Mouse (Mus musculus) ES-CJ7 (cell line): ENCODE results near the gene Iqschfp.
A peak's percentile ranks its signal among the peaks of the same experiment; 100 is the strongest.

ENCODE experiments used
- DNase-seq: peaks from one replicate; pipeline ENCODE4 v3.0.0; 2011; ENCODE audit warnings: low read depth, low spot score

Gene Iqschfp

DNA sequence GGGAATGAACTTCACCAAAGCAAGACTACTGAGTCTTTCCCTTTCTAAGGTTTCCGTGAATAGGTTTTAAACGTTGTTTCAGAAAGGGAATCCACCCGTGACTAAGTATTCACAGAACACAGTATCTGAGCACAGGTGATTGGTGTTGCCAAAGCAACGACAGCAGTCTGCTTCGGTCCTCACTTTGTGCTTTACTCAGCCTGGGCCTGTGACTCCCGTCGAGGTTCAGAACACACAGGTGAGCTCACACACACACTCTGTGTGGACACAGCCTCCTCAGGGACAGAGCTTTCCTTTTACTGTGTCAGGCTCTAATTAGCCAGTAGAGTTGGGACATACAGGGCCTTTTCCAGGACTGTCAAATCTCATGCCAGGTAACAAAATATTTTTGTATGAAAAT is 542.4 kb downstream of the Iqschfp start:
- DNase-seq, result no peak

DNA sequence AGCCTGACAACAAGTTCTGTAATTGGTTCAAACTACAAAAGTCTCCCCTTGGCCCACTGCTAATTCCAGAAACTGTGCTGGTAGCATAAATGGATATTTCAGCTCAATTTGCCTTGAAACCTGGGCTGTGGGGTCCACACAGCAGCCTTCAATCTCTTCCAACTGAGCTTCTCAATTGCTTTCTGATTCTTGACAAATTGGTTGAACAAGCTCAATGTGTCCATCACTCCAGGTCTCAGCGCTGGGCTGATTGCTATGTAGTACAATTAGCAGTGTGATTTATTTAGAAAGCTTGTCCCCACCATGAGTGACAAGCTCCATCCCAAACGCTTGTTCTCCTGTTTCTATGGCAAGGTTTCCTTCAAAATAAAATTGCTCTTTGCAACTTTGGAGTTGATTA is 542.9 kb downstream of the Iqschfp start:
- DNase-seq, result no peak

DNA sequence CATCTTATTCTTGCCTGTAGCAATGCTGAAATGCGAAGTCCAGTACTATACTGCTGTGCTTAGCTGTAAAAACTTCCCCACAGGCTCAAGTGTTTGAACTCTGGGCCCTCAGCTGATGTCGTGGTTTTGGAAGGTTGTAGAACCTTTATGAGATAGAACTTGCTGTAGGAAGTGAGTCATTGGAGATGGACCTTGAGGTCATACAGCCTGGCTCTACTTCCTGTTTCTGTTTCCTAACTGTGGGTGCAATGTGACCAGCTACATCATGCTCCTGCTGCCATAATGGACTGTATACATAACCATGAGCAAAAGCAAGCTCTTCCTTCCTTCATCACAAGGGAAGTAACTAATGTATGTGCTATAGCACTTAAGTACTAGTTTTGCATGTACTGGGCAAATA is 556.4 kb downstream of the Iqschfp start:
- no peak for DNase-seq

DNA sequence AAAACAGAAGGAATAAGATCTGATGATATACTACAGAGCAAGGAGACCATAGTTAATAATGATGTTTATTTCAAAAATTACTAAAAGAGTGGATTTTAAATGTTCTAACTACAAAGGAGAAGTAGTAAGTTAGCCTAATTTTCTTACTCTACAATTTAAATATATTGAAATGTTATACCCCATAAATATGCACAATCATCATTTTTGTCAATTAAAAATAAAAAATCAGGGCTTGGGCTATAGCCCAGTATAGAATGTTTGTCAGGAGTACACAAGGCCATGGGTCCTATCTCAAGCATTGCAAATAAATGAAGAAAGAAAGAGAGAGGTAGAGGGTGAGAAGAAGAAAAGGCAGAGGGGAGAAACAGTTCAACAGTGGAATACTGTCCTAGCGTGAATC is 559.6 kb downstream of the Iqschfp start:
- DNase-seq, result no peak

DNA sequence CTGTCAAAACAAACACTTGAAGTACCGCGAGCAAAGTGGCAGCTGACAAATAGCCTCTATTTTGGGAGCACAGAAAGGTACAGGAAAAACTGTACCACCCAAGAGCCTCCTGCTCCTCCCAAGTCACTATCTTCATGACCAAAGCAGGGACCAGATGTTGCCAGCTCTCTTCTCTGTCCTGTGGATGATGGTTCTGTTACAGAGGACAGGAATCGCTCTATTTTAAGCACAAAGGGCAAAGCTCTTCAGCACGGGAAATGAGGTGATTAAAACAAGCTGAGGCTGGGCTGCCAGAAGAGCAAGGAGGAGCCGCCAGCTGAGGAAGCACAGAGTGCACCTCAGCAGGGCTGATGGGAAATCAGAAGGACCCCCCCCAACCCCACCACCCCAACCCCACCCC is 561.2 kb downstream of the Iqschfp start:
- DNase-seq, result no peak

DNA sequence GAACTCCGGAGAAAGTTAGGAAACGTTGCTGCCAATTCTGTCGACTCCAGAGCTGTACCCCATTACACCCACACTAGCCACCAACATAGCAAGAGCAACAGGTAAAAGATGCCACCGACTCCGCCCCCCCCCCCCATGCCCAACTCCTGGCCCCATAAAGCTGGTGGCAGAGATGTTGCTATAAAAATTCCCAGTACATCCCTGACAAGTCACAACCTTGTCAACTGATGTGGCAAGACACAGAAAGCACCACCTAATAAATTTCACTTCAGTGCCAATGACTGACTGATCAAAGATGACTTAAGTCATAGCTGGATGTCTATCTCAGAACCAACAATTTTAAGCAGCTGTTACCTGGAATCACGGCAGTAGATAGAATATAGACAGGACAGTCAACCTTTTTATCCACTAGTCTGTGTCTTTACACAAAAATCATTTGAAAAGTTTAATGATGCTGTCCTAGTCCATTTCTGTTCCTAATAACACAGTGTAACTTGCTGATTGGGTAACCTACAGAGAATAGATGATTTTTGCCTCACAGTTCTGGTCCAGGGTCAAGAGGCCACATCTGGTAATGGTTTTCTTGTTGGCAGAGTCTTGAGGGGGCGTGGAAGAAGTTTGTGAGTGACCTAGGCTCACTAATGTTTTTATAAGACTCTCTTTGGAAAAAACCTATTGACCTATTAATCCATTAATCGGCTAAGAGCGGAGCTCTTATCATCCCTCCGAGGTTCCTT is 561.9 kb downstream of the Iqschfp start:
- DNase-seq, result no peak

DNA sequence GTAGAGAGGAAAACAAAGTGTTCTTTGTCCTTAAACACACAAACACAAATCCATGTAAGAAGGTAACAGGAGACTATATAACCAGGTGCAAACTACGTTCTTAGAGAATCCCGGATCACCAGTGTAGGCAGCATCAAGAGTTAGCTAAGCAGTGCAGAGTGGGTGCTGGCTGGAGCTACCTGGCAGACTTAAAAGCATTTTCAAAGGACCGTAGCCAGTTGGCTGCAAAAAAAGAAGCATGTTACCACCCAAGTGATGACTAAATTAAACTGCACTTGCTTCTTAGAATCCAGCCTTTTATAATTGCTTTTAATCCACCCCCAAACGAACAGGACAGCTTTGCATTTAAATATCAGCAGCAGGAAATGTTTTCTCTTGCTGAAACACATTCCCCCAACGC is 574.6 kb downstream of the Iqschfp start:
- no peak for DNase-seq

DNA sequence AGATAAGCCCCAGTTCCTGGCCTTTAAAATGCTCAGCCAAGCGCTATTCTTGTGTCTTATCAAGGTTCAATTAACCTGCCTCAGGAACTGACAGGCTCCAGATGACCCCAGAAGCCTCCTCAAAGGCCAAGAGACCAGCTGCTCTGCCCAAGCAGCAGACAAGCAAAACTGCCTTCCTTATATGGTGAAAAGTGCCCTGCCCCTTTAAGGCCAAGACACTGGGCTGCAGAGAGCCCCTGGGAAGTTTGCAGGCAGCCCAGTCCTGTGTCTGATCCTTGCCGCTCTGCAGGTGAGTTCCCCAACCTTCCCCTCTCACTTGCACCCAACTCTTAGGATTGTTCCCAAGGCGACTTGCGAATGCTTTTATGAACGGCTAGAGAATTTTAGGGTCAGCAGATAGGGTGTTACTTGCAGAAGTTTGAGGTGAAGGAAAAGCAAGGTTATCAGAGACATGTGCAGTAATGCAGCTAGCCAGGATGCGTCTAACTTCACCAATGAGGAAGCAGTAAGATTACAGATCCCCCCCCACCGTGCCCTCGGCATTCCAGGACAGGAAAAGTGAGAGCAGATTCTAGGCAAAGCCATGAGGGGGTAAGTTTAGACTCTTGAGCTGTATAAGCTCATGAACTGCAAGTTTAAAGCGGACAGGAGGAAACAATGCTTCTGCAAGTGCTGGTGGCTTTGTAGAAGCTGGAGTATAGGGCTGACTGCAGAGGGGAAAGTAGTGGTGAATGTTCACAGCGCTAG is 576.1 kb downstream of the Iqschfp start:
- peak; percentile 36 for DNase-seq

DNA sequence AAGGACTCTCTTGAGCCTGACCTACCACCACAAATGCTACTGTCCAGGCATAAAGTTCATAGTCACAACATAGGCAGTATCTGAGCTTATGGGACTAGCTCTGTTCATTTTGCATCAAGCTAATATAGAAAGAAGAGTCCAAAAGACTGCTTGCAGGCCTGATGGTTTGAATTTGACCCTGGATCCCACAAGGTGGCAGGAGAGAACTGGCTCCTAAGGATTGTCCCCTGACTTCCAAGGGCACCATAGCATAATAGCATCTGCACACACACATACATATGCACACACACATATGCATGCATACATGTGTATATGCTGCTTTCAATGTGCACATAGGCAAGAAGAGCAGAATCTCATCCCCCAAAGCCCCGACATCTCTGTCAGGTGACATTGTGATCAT is 577.6 kb downstream of the Iqschfp start:
- DNase-seq, result no peak

DNA sequence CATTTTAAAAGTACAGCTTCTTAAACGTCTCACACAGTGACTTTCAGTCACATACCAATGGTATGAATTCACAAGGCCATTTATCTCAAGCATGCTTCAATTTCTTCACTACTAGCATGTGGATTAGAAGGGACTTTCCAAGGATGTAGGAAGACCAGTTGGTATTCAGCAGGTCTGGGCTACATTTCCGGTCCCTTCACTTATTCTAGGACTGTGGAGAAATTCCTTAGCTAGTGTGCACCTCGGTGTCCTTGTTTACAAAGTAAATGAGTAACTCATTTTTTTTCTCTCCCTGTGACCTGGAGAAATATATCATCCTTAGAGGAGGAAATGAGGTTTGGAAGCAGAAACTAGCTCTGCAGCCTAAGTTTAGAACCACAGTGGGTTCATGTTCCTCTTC is 578.0 kb downstream of the Iqschfp start:
- no peak for DNase-seq

DNA sequence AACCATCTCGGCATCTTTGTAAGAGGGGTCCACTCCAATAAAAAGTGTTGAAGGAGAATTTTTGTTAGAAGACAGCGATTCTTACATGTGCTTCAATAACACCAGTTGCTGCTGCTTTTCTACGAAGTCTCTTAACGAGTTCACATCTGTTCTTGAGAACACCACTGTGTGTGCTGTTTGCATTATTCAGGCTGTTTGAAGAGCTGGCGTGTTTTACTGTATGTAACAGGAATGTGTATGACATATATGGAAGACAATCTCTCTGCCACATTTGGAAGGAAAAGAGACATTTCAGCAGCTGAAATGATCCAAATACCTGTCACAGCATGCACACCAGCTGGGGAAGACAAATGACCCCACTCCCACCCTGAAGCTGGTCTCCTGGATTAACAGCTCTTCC is 578.6 kb downstream of the Iqschfp start:
- DNase-seq, result no peak

DNA sequence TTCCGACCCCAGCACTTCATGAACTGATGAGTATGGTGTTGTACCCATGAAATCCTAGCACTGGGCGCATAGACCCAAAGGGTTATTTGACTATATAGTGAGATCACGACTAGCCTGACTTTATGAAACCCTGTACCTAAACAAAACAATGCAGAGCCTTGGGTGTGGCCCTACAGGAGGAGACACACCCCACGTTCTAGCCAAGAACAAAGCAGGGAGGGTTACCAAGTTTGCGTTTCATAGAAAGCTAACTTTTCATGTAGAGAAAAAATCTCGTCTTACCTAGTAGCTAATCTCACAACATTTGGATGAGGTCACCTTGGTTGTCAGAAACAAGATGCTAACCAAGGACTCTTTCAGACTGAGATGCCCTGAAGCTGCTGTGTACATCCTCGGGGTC is 584.3 kb downstream of the Iqschfp start:
- peak; percentile 56 for DNase-seq

DNA sequence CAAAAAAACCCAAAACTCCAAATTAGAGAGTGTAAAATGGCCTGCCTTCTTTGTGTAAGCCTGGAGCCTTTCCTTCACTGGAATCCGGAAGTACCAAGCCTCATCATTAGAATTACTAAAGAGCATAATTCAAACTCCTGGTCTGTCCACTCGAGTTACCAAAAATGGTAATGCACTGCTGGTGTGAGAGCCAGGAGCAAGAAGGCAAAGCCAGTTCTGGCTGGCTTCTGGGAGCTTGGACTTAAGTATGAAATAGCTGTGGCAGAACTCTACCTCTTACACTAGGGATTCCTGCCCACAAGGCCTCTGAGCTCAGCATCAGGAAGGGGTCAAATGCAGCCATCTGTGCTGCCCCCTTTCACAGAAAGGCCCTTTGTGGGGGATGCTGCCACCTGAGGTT is 585.4 kb downstream of the Iqschfp start:
- peak; percentile 82 for DNase-seq

DNA sequence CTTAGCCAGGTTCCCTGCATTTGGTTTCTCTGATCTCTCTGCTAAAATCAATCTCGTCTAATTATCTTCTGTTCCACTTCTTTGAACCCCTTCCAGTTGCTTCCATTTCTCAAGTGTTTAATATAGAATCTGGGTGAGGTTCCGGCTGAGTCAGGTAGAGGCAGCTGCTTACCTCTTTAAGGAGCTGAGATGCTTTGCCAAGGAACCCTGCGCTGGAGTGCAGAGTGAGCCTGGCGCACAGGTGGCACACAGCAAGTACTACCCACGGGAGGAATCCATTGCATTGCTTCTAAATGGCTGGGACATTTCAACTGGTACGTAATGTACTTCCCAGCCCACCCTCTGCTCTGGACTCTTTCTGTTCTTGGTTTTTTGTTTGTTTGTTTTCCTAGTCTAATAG is 587.2 kb downstream of the Iqschfp start:
- DNase-seq, result no peak

DNA sequence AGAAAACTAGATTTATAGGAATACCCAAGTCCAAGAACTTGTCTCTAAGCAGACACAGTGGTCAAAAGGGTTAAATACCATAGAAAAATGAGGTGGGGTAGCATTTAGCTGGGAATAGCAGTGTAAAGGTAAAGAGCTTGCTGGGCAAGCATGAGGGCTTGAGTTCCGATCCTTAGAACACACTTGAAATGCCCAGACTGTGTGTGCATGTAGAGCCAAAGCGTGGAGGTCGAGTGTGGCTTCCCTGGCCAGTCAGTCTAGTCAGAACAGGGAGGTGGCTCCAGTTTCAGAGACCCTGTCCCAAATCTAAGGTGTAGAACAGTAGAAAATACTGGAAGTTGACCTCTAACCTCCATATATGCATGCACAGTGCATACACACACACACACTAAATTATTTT is 591.5 kb downstream of the Iqschfp start:
- DNase-seq, result no peak

DNA sequence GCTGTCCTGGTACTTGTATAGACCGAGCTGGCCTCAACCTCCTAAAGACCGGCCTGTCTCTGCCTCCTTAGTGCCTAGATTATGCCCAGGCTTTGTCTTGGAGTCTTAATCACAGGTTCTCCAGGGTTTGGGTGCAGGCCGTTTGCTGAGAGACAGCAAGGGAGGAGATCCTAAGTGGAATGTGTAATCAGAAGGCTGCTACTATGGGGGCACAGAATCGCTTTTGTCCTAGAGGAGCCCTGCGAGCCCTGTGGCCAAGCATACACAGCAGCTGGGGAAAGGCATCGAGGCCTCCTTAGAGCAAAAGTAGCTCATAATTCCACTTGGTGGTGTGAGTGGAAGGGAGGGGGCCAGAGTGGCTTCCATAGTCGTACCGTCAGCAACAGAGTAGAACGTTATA is 592.0 kb downstream of the Iqschfp start:
- no peak for DNase-seq

DNA sequence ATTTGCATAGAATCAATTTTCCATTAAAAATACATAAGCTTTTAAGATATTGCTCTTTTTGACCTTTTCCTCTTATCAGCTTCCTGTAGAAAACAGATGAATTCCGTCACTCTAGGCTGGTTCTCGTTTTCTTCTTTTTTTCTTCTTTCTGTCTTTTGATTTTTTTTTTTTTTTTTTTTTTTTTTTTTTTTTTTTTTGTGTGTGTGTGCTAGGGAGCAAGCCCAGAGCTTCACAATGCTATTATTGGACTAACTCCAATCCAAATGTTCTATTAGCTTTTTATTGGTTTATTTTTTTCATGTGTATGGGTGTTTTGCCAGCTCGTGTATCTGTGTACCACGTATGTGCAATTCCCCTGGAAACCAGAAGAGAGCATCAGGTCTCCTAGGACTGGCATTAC is 592.5 kb downstream of the Iqschfp start:
- no peak for DNase-seq

DNA sequence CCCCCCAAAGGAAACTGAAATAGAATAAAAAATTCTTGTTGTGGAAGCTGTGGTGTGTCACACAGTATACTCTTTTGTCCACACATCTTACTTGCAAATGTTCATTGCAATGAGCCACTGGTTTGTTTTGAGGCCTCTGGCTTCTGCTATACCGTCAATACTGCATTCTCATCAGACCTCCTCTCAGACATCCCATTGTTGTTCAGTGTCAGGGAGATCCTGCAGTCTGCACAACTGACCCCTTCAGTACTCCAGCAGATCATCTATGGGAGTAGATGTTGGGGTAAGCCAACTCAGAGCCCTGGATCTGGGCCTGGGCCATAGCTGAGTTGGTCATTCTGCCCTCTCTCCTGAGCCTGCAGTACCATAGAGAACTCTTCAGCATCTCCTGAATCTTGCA is 595.6 kb downstream of the Iqschfp start:
- no peak for DNase-seq

DNA sequence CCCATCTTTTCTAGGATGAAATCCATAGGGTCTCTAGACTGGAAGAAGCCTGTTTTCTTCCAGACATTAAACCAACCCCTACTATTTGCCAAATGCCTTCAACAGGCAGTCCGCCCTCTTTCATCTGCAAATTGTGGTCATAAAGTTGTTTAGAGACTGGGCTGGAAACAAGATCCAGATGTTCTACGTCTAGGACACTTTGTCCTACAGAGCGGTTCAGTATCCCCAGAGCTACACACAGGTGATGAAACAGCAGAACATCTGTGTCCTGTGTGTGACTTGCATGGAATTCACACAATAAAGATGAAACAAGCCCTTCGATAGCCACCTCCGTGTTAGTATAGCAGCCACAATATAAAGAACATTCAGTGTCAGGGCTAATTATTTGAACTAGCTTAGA is 596.3 kb downstream of the Iqschfp start:
- DNase-seq, result peak; percentile 42

DNA sequence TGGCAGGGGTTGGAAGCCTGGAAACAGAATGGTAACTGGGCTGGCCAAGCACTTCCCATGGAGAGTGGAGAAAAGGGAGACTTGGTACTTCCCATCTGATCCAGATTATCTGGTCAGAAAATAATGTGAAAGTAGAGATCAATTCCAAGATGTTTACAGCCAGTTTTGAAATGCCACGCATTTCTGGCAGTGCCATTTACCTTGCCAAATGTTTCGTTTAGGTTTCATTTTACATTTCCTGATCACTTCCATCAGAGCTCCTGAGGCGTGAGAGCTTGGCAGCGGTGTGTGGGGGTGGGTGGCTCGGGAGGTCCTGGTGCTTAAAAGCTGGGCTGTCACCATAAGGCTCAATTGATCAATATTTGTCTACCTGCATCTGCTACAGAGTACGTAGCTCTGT is 599.5 kb downstream of the Iqschfp start:
- no peak for DNase-seq

DNA sequence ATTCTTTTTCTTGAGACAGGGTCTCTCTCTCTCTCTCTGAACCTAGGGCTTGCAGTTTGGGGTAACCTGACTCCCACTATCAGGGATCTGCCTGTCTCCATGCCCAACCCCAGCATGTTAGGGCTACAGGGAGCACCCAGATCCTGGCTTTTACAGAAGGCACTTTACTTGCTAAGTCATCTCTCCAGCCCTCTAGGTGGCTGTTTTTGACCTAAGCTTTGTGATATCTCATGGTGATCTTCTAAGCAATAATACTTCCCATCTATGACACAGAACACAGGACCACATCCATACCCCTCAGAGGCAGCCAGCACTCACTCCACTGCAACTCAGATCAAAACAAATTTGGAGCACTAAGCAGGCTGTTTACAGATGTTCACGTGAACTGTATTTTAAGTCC is 600.0 kb downstream of the Iqschfp start:
- DNase-seq, result no peak

DNA sequence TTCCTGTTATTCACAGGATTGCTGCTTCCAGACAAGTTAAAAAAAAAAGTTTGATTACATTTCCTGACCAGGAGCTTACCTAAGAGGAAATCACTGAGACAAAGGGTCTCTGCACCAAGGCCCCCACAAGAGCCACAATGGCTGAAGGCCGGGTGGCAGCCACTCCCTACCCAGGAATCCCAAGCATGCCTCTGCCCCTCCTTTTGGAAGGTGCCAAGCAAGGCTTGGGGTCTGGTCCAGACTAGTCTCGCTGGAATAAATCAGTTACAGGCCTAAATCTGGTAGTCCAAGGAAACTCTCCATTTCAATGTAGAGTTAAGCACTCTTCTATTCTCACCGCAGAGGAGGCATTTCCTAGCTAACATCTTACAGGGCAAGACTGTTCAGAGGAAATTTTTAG is 600.5 kb downstream of the Iqschfp start:
- peak; percentile 96 for DNase-seq

DNA sequence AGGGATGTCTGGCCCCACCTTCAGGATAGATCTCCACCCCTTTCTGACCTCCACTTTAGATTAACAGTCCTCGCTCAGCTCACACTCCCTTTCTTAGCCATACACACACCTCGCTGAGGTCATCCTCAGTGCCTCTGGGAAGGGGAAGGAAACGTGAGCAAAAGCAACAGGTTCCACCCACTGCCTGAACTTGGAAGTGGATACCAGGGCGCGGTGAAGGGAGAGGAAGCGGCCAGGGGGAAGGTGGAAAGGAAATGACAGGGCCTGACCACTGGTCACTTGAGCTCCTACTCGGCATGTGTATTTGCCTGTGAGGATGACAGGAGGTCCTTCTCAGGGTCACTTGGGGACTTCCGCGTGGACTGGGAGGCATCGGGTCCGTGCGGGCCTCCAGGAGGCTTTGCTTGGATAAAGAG is 601.1 kb downstream of the Iqschfp start:
- peak; percentile 96 for DNase-seq
